Mouse (Mus musculus) kidney, adult 2 months (tissue): ENCODE results near the gene Plekhb1.

Source experiments
- CTCF ChIP-seq: fragments of 200-500 bp; conservative IDR thresholded peaks from 2 replicates; pipeline ENCODE4 v1.5.1; 2011; ENCODE audit warnings: low read depth, mild to moderate bottlenecking, control low read depth, low read length, moderate library complexity, mixed read lengths; ENCODE audit not compliant: insufficient read depth, insufficient read length
- POLR2A ChIP-seq: fragments of 200-500 bp; IDR thresholded peaks from one replicate; pipeline ENCODE4 v1.6.1; 2011; ENCODE audit warnings: low read depth, low read length, control low read depth

GRCm38 (mm10) chr7:100650421-100650820, 11.8 kb downstream of the Plekhb1 start:
- TF ChIP-seq CTCF (no peak), POLR2A (no peak)
